Comparison of ENCODE assay signal across 7 mouse cellular contexts in the genomic region with DNA sequence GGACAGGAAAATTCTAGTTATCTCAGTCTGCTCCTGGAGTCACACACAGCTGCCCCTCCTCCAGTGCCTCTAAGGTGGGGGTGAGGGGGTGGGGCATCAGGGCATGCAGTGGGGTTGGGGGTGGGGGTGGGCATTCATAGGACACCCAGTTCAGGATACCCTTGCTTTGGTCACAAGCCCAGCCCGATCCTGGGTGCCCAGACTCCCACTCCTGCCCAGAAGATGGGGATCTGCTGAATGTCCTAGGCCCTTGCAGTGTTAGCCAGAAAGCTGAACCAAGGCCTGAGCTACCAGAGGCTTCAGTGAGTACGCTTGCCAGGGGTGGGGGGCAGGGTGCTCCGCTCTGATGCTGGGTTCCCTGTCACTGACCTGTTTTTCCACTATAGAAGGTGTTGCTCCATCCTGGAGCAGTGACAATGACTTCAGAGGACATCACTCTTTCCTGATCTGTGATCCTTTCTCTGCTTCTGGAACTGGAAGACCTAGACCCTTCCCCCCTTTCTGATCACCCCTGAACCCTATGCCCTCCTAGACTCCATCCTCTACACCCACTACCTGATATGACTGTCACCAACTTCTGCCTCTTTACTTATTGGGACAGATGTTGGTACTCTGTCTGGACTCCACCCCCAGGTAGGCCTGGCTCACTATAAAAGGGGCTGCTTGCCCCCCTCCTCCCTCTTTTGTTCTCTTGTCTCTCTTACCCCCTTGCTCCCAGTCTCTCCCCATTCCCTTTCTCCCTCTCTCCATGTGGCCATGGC.
DNase-seq lines count a peak whose midpoint lies in the region; ATAC-seq and TF ChIP-seq lines count a peak whose summit lies in the region.

No protein-coding gene starts in this region.

- intact Hi-C loops in gastrocnemius, postnatal 36 days (cut with DNase I), result loop anchor here (5.0 kb wide), 4 partner anchors 219 to 604 kb away; partner anchors contain the start of genes Atp6v0e2, Gimap8 and Krba1

- peak; percentile 24 for DNase-seq in cerebellum, adult 11-12 months
- DNase-seq in cerebellum, adult 9-10 months, result peak; percentile 28
- DNase-seq in forebrain, postnatal 0 days, result no peak
- peak; percentile 28 for DNase-seq in midbrain, embryonic 14.5 days
- DNase-seq in gastrocnemius, postnatal 36 days, result no peak
- DNase-seq in thymus, postnatal 14 days, result no peak

- no peak overlapping the region for H3K27ac ChIP-seq in forebrain, postnatal 0 days (ENCODE audit: low read depth, low read length)
- no peak overlapping the region for H3K27ac ChIP-seq in midbrain, embryonic 14.5 days (replicated peaks; ENCODE audit: low read depth, low read length)
- H3K27ac ChIP-seq in heart, embryonic 11.5 days (ENCODE audit: low read depth, low read length), result no peak overlapping the region

- H3K9ac ChIP-seq in forebrain, postnatal 0 days, result no peak overlapping the region
- no peak overlapping the region; the same call in 1 of the 2 replicates for H3K9ac ChIP-seq in midbrain, embryonic 14.5 days (replicated peaks; ENCODE audit: low read length)
- no peak overlapping the region for H3K9ac ChIP-seq in heart, embryonic 11.5 days (ENCODE audit: low read depth, low read length)

- no peaks in the 10 kb centered on the region for H3K4me1 ChIP-seq in forebrain, postnatal 0 days (ENCODE audit: insufficient read depth)
- no peaks in the 10 kb centered on the region for H3K4me1 ChIP-seq in midbrain, embryonic 14.5 days (ENCODE audit: control insufficient read depth, insufficient read depth, low read length)
- no peaks in the 10 kb centered on the region for H3K4me1 ChIP-seq in heart, embryonic 11.5 days (ENCODE audit: control insufficient read depth, insufficient read depth, low read length)

- WGBS in forebrain, postnatal 0 days, result 48% methylated on average over 3 of the region's 3 CpGs
- 65% methylated on average over 3 of the region's 3 CpGs for WGBS in midbrain, embryonic 14.5 days
- WGBS in heart, embryonic 11.5 days (ENCODE audit: insufficient replicate concordance), result 66% methylated on average over 3 of the region's 3 CpGs

- H3K27me3 ChIP-seq in forebrain, postnatal 0 days (ENCODE audit: insufficient read depth, low read length), result no peaks in the 10 kb centered on the region
- no peaks in the 10 kb centered on the region for H3K27me3 ChIP-seq in midbrain, embryonic 14.5 days (ENCODE audit: control insufficient read depth, insufficient read depth, low read length)
- H3K27me3 ChIP-seq in heart, embryonic 11.5 days (ENCODE audit: control insufficient read depth, insufficient read depth, low read length), result no peaks in the 10 kb centered on the region

- TF ChIP-seq CTCF in forebrain, postnatal 0 days (IDR thresholded peaks at IDR 0.05; ENCODE audit: low read depth), result no peak

- H3K9me3 ChIP-seq in forebrain, postnatal 0 days (ENCODE audit: low read length), result no peaks in the 10 kb centered on the region
- H3K9me3 ChIP-seq in midbrain, embryonic 14.5 days (ENCODE audit: control insufficient read depth, low read length), result no peaks in the 10 kb centered on the region
- H3K9me3 ChIP-seq in heart, embryonic 11.5 days (replicated peaks; ENCODE audit: control insufficient read depth, low read length), result no peaks in the 10 kb centered on the region

- no peak overlapping the region for H3K4me2 ChIP-seq in forebrain, postnatal 0 days (ENCODE audit: low read depth)
- no peak overlapping the region; the same call in 1 of the 2 replicates for H3K4me2 ChIP-seq in midbrain, embryonic 14.5 days (ENCODE audit: low read length)
- H3K4me2 ChIP-seq in heart, embryonic 11.5 days, result no peak overlapping the region

- no peak overlapping the region for H3K4me3 ChIP-seq in forebrain, postnatal 0 days (ENCODE audit: low read depth, low read length)
- no peak overlapping the region for H3K4me3 ChIP-seq in midbrain, embryonic 14.5 days (replicated peaks; ENCODE audit: low read depth, low read length)
- no peak overlapping the region for H3K4me3 ChIP-seq in heart, embryonic 11.5 days (ENCODE audit: low read depth, low read length)

- H3K36me3 ChIP-seq in forebrain, postnatal 0 days (ENCODE audit: insufficient read depth), result no peaks in the 10 kb centered on the region
- H3K36me3 ChIP-seq in midbrain, embryonic 14.5 days (ENCODE audit: control insufficient read depth, insufficient read depth, low read length), result no peaks in the 10 kb centered on the region
- H3K36me3 ChIP-seq in heart, embryonic 11.5 days (ENCODE audit: control insufficient read depth, insufficient read depth, low read length), result no peaks in the 10 kb centered on the region

- ATAC-seq in forebrain, postnatal 0 days, result peak; percentile 59
- ATAC-seq in midbrain, embryonic 14.5 days (ENCODE audit: low FRiP score, low TSS enrichment), result peak; percentile 57; the same call in 1 of the 2 replicates
- ATAC-seq in heart, embryonic 11.5 days (replicated peaks; ENCODE audit: insufficient number of reproducible peaks, low FRiP score, low TSS enrichment), result no peak

Comparison
In these comparisons a context has a peak if more than half of its experiments do, and no peak if none do; other contexts are left out.
1. DNase-seq: peak in cerebellum, adult 11-12 months (single experiment), cerebellum, adult 9-10 months (single experiment) and midbrain, embryonic 14.5 days (single experiment); none in forebrain, postnatal 0 days (single experiment), gastrocnemius, postnatal 36 days (0 of 2) and thymus, postnatal 14 days (single experiment).